Mouse (Mus musculus): ENCODE measurements around the gene Mt2. TPM values are rescaled to one million over a fixed set of nuclear protein-coding genes. Genes with fewer than 3 reads are reported as not detected.
A peak's percentile ranks its signal among the peaks of the same experiment; 100 is the strongest.

Gene Mt2
- polyA plus RNA-seq, 1 experiment from 2014 or later = 738 TPM

DNA sequence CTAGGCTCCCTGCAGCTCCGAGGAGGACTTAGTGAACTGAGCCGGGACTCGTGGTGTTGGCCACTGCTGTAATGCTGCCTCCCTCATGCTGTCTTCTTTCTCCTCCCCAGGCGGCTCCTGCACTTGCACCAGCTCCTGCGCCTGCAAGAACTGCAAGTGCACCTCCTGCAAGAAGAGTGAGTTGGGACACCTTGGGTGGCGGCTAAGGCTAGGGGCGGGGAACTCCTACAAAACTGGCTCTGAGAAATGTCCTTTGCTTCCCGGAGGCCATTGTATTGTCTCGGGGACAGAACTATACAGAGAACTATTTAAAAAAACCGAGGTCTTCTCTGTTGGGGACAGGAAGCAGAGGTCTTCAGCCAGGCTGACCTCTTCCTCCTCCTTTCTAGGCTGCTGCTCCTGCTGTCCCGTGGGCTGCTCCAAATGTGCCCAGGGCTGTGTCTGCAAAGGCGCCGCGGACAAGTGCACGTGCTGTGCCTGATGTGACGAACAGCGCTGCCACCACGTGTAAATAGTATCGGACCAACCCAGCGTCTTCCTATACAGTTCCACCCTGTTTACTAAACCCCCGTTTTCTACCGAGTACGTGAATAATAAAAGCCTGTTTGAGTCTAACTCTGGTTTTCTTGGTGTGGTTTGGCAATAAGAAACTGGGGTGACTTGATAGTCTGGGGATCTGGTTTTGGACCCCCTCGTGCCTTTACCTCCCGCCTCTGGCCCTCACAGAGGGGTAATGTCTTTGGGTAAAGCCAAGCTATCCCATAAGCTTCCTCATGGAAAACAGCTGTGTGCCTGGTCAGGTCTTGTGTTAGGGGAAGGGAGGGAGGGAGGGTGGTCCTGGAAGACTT is 7.5 kb downstream of the Mt2 start:
- 6% methylated on average over 25 of the region's 25 CpGs for WGBS

DNA sequence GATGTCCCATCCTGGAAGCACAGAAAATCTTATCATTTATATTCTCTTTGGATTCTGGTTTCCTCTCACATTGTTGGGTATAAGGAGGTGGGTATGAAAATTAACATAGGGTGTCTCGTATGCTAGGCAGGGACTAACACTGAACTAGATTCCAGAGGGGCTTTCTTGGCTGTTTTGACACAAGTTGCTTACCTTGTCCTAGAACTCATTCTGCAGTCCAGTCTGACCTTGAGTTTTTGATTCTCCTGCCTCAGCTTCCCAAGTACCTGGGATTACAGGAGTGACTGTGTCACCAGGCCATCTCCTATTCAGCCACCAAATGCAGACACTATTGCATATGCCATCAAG is 8.1 kb downstream of the Mt2 start:
- Histone ChIP-seq H3K27me3 (replicated peaks; ENCODE audit: control insufficient read depth, insufficient read depth, low read length) (peaks cover 4% of the 10 kb centered on the region; the same call in 1 of the 2 replicates), H3K9me3 (ENCODE audit: control insufficient read depth, low read length) (no peaks in the 10 kb centered on the region), H3K4me3 (ENCODE audit: low read length) (peak overlapping the region; percentile 63), H3K4me2 (ENCODE audit: low read depth, low read length) (peak overlapping the region; percentile 75), H3K36me3 (ENCODE audit: control insufficient read depth, insufficient read depth, low read length) (no peaks in the 10 kb centered on the region), H3K4me1 (ENCODE audit: control insufficient read depth, insufficient read depth, low read length) (peaks cover 13% of the 10 kb centered on the region), H3K27ac (ENCODE audit: low read length) (peak overlapping the region; percentile 83; the same call in 1 of the 2 replicates), H3K9ac (ENCODE audit: low read depth, low read length) (peak overlapping the region; percentile 78; the same call in 1 of the 2 replicates)
- WGBS = 70% methylated on average over 1 of the region's 1 CpGs
- no peak for ATAC-seq

More for the DNA sequence above, 7.5 kb downstream of the Mt2 start:
- Histone ChIP-seq H3K27me3 (replicated peaks; ENCODE audit: control insufficient read depth, insufficient read depth, low read length) (peaks cover 4% of the 10 kb centered on the region; the same call in 1 of the 2 replicates), H3K9ac (ENCODE audit: low read depth, low read length) (peak overlapping the region; percentile 78), H3K9me3 (ENCODE audit: control insufficient read depth, low read length) (no peaks in the 10 kb centered on the region), H3K4me1 (ENCODE audit: control insufficient read depth, insufficient read depth, low read length) (peaks cover 12% of the 10 kb centered on the region), H3K4me3 (ENCODE audit: low read length) (peak overlapping the region; percentile 63), H3K4me2 (ENCODE audit: low read depth, low read length) (peak overlapping the region; percentile 75), H3K36me3 (ENCODE audit: control insufficient read depth, insufficient read depth, low read length) (no peaks in the 10 kb centered on the region), H3K27ac (ENCODE audit: low read length) (peak overlapping the region; percentile 83)
- no peak for ATAC-seq

DNA sequence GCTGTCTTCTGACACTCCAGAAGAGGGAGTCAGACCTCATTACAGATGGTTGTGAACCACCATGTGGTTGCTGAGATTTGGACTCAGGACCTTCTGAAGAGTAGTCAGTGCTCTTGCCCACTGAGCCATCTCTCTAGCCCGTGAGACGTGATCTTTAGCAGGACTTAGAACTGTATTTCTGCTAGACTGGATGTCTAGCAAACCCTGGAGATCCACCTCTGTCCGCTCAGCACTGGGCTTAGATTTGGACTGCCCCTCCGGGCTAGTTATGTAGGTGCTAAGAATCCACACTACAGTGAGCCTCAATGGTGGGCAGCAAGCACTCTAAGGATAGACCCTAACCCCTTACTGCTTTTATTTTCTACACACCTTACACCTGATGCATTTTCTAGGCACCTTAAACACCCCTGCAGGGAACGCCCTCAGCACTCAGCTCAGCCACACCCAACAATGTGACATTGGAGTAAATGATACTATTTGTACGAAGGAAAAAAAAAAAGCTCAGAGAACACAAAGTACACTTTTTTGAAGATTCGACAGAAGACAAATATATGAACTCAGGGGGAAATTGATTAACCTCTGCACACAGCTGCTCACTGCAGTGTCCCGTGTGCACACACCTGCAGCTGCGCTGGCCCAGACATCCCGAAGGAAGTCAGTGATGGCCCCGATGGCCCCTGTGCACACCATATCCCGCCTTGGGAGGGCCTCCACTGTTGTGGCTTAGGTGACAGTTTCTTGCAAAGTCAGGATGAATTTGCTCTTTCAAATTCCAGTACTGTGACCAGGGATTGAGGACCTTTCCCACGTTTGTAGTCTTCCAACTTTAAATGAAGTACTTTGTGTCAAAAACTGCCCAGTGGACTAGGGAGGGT is 9.8 kb downstream of the Mt2 start:
- peak overlapping the region; percentile 35 for H3K4me3 ChIP-seq (ENCODE audit: low read length)
- WGBS = 48% methylated on average over 13 of the region's 13 CpGs
- peak overlapping the region; percentile 58 for H3K9ac ChIP-seq (ENCODE audit: low read depth, low read length)

DNA sequence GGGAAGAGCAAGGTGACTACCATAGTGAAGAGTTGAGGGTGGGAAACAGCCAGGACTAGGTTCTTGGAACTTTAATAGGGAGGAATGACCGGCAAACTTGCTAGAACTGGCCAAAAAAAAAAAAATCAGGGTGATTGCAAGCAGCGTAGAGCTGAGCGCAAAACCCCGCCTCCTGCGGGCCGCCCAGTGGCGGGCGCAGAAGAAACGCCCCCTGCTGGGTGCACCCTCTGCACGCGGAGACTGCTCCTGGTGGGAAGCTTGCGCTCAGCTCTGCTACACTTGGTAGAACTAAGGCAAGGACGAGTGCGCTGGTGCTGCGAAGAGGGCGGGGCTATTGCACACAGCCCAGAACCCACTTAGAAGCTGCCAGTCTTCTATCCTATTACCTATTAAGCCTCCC is 10.7 kb downstream of the Mt2 start:
- no peaks in the 10 kb centered on the region for H3K9me3 ChIP-seq (ENCODE audit: control insufficient read depth, low read length)
- peak overlapping the region; percentile 35 for H3K4me3 ChIP-seq (ENCODE audit: low read length)
- H3K4me2 ChIP-seq (ENCODE audit: low read depth, low read length) = peak overlapping the region; percentile 58
- H3K9ac ChIP-seq (ENCODE audit: low read depth, low read length) = peak overlapping the region; percentile 58
- H3K4me1 ChIP-seq (ENCODE audit: control insufficient read depth, insufficient read depth, low read length) = peaks cover 31% of the 10 kb centered on the region
- peak; percentile 60 for ATAC-seq
- 1% methylated on average over 16 of the region's 16 CpGs for WGBS
- H3K36me3 ChIP-seq (ENCODE audit: control insufficient read depth, insufficient read depth, low read length) = no peaks in the 10 kb centered on the region
- peaks cover 15% of the 10 kb centered on the region for H3K27me3 ChIP-seq (replicated peaks; ENCODE audit: control insufficient read depth, insufficient read depth, low read length)
- peak overlapping the region; percentile 90 for H3K27ac ChIP-seq (ENCODE audit: low read length)

More for the DNA sequence above, 9.8 kb downstream of the Mt2 start:
- H3K4me2 ChIP-seq (ENCODE audit: low read depth, low read length) = peak overlapping the region; percentile 58
- no peaks in the 10 kb centered on the region for H3K9me3 ChIP-seq (ENCODE audit: control insufficient read depth, low read length)
- ATAC-seq = no peak
- H3K27ac ChIP-seq (ENCODE audit: low read length) = peak overlapping the region; percentile 90
- peaks cover 15% of the 10 kb centered on the region for H3K27me3 ChIP-seq (replicated peaks; ENCODE audit: control insufficient read depth, insufficient read depth, low read length)
- H3K36me3 ChIP-seq (ENCODE audit: control insufficient read depth, insufficient read depth, low read length) = no peaks in the 10 kb centered on the region
- peaks cover 28% of the 10 kb centered on the region for H3K4me1 ChIP-seq (ENCODE audit: control insufficient read depth, insufficient read depth, low read length)

DNA sequence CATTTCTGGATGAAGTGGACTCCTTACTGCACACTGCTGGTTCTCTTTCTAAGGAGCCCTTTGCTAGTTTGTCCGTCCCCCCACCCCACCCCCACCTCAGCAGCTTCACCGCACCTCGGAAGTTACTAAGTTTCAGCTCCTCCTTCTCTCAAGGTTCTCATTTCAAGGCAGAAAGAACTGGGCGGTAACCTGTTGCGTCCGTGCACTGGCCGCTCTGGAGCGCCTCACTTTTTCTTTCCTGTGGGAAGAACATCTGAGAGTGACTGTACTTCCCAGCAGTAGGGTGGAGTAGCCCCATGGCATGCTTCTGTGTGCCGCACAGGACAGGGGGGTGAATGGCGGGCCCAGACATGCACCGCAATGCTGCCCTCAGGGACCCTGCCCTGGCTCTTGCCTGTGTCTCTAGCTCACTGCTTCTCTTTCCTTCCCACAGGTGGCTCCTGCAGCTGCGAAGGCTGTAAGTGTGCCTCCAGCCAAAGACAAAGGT is 11.9 kb downstream of the Mt2 start:
- no peaks in the 10 kb centered on the region for H3K36me3 ChIP-seq (ENCODE audit: control insufficient read depth, insufficient read depth, low read length)
- peak overlapping the region; percentile 90 for H3K27ac ChIP-seq (ENCODE audit: low read length)
- peak overlapping the region; percentile 58 for H3K4me2 ChIP-seq (ENCODE audit: low read depth, low read length)
- H3K4me3 ChIP-seq (ENCODE audit: low read length) = no peak overlapping the region
- H3K27me3 ChIP-seq (replicated peaks; ENCODE audit: control insufficient read depth, insufficient read depth, low read length) = peaks cover 15% of the 10 kb centered on the region
- peak overlapping the region; percentile 58 for H3K9ac ChIP-seq (ENCODE audit: low read depth, low read length)
- H3K9me3 ChIP-seq (ENCODE audit: control insufficient read depth, low read length) = no peaks in the 10 kb centered on the region
- H3K4me1 ChIP-seq (ENCODE audit: control insufficient read depth, insufficient read depth, low read length) = peaks cover 30% of the 10 kb centered on the region
- WGBS = 26% methylated on average over 12 of the region's 12 CpGs
- no peak for ATAC-seq

DNA sequence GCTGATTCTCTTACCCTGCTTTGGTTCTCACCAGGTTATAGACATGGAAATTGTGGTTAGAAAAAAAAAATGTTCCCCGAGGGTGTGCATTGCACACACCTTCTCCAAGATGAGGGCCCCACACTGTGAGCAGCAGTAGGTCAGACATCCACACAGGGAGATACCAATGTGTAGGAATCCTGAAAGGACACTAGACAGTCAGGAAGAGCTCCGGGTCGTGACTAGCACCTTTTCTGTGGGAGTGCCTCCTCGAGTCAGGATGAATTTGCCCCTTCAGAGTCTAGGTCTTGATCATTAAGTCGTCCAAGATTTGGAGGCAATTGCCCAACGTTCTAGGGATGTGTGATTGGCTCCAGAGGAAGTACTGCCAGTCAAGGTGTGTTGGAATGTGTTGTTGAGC is 13.3 kb downstream of the Mt2 start:
- peak overlapping the region; percentile 77 for H3K27ac ChIP-seq (ENCODE audit: low read length)
- no peak overlapping the region for H3K4me3 ChIP-seq (ENCODE audit: low read length)
- peaks cover 14% of the 10 kb centered on the region for H3K27me3 ChIP-seq (replicated peaks; ENCODE audit: control insufficient read depth, insufficient read depth, low read length)
- H3K36me3 ChIP-seq (ENCODE audit: control insufficient read depth, insufficient read depth, low read length) = no peaks in the 10 kb centered on the region
- no peak overlapping the region for H3K9ac ChIP-seq (ENCODE audit: low read depth, low read length)
- no peaks in the 10 kb centered on the region for H3K9me3 ChIP-seq (ENCODE audit: control insufficient read depth, low read length)
- peaks cover 36% of the 10 kb centered on the region for H3K4me1 ChIP-seq (ENCODE audit: control insufficient read depth, insufficient read depth, low read length)
- no peak for ATAC-seq
- WGBS = 56% methylated on average over 6 of the region's 6 CpGs
- peak overlapping the region; percentile 39; the same call in 1 of the 2 replicates for H3K4me2 ChIP-seq (ENCODE audit: low read depth, low read length)

DNA sequence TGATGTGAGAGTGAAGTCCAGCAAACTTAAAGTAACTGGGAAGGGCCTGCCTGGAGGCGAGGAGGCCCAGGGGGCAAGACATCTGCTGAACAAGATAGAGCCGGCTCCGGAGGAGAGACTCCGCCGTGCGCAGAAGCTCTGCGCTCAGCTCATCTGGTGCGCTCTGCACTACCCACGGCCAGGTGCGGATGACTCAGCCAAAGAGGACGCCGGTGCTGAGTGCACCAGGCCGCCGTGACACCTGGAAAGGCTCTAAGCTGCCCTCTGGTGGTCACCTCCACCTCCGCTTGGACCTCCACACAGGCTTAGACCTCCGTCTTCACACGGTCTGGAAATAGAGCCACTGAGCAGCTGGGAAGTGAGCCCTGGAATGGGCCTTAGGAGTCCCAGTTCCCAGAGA is 14.1 kb downstream of the Mt2 start:
- Histone ChIP-seq H3K27me3 (replicated peaks; ENCODE audit: control insufficient read depth, insufficient read depth, low read length) (peaks cover 14% of the 10 kb centered on the region), H3K36me3 (ENCODE audit: control insufficient read depth, insufficient read depth, low read length) (no peaks in the 10 kb centered on the region), H3K4me1 (ENCODE audit: control insufficient read depth, insufficient read depth, low read length) (peaks cover 37% of the 10 kb centered on the region), H3K9me3 (ENCODE audit: control insufficient read depth, low read length) (no peaks in the 10 kb centered on the region), H3K27ac (ENCODE audit: low read length) (peak overlapping the region; percentile 77), H3K4me3 (ENCODE audit: low read length) (peak overlapping the region; percentile 19), H3K9ac (ENCODE audit: low read depth, low read length) (peak overlapping the region; percentile 55), H3K4me2 (ENCODE audit: low read depth, low read length) (peak overlapping the region; percentile 39)
- ATAC-seq = peak; percentile 82
- 4% methylated on average over 17 of the region's 17 CpGs for WGBS

DNA sequence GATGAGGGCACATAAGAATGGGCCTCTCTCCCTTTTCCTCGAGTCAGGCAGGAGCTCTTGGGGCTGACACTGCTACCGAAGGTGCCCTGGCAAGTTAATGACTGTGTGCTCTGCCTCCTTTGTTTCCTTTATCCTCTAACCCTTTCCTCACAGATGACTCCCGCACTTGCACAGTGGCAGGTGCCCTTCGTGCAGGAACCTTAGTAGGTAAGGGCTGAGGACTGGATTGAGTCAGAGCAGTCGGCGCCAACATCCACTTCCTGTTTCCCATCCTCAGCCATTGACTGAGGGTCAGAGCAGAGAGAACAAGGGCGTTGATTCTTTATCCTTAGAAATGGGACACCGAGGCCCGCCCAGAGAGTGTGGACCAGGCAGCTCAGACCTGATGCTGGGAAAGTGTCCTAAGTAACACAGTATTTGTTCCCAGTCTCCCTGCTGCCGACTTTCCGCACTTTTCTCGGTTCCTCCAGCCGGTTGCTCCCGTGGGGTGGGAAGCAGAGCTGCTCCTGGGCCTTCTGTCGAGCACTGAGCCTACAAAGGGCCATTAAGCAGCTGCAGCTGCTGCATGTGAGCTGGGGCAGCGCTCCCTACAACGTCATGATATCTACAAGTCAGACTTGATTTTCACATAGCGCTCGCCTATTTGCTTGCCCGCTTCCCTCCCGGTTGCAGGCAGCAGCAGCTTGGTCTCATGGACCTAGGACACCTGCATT is 15.0 kb downstream of the Mt2 start:
- Histone ChIP-seq H3K27ac (ENCODE audit: low read length) (peak overlapping the region; percentile 77), H3K27me3 (replicated peaks; ENCODE audit: control insufficient read depth, insufficient read depth, low read length) (peaks cover 13% of the 10 kb centered on the region), H3K36me3 (ENCODE audit: control insufficient read depth, insufficient read depth, low read length) (no peaks in the 10 kb centered on the region), H3K4me1 (ENCODE audit: control insufficient read depth, insufficient read depth, low read length) (peaks cover 37% of the 10 kb centered on the region), H3K9ac (ENCODE audit: low read depth, low read length) (peak overlapping the region; percentile 55), H3K4me2 (ENCODE audit: low read depth, low read length) (peak overlapping the region; percentile 39; the same call in 1 of the 2 replicates), H3K4me3 (ENCODE audit: low read length) (no peak overlapping the region), H3K9me3 (ENCODE audit: control insufficient read depth, low read length) (no peaks in the 10 kb centered on the region)
- WGBS = 39% methylated on average over 21 of the region's 21 CpGs
- no peak for ATAC-seq
